Mouse (Mus musculus): ENCODE measurements around the gene Vstm5. TPM values are rescaled to one million over a fixed set of nuclear protein-coding genes. Genes with fewer than 3 reads are reported as not detected.
"Not testable (repeated sequence)": the region's sequence is repeated elsewhere in the genome, so short reads cannot be mapped to it uniquely, and the experiment has no call there.

Gene Vstm5
- polyA plus RNA-seq (2015; fragmentation: Nextera tagmentation; extraction: Ambion mirVana): 6.7 and 7.6 TPM in 2 replicates

DNA sequence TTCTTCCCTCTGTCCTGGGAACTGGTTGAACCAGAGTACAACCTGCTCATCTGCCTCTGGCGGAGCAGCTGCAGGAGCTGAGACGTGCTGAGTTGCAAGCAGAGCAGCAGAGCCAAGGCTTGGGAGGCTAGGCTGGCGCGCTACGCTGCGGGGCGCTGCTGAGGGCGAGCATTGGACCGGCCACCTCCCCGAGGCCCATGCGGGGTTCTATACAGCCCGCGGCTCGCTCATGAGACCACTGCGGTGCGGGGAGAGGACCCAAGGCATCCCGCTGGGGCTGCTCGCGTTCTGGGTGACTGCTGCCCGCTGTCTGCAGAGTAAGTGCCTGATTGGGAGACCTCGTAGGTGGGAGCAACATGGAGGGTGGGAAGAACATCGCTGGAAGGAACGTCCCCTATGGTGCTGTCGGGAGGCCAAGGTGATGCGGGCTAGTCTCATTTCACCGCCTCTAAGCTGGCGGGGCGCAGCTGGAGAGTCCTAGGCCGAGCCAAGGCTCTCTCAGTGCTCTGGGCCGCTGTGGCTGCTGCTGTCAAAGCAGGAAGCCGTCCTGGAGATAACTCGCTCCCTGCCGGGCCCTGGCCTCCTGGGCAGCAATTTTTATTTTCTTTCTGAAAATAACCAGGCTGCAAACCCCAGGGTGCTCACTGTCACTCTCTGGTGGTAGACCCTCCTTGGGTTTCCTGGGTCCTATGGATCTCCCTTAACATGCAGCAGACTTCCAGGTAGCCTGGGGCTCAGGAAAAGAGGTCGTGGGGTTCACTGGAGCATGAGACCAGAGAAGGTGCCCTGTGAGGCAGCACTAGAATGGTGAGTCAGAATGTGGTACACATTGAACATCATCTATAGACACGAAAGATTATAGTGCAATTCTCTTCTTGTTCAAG lies at the start of gene Vstm5:
TSS of gene Vstm5 (plus strand) at position 4 of the 884 bp plus-strand sequence.
- peak; percentile 64 for ATAC-seq (ENCODE audit: insufficient number of reproducible peaks, low FRiP score, low TSS enrichment, low read depth)
- H3K27ac ChIP-seq (replicated peaks): peak within 1 kb of the TSS; percentile 73
- H3K4me2 ChIP-seq (replicated peaks): peak within 1 kb of the TSS; percentile 90
- peak within 1 kb of the TSS; percentile 51 for H3K4me3 ChIP-seq (replicated peaks)
- H3K27me3 ChIP-seq: no peaks in the 10 kb centered on the region
- peaks cover 23% of the 10 kb centered on the region for H3K4me1 ChIP-seq
- 4% methylated on average over 35 of the region's 35 CpGs for WGBS
- no peaks in the 10 kb centered on the region for H3K9me3 ChIP-seq (replicated peaks)
- peak within 1 kb of the TSS; percentile 57 for H3K9ac ChIP-seq
- H3K36me3 ChIP-seq: no peaks in the 10 kb centered on the region

DNA sequence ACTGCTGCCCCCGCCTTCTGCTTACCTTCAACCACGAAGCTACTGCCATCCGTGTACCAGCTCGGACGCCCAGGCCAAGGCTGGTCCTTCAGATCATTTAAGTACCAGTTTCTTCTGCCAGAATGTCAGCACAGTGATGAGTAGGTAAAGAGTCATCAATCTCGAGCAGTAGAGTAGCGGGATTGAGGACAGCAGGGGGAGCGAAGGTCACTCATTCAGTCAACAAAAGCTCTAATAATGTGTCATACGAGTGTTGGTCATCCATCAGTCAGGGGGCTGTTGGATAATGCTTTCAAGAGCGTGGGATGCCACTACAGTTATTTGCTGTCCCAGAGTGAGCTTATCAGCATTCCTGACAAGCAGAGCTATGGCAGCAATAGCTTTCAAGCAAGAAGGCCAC lies 44.0 kb upstream of the Vstm5 start:
- H3K4me3 ChIP-seq (replicated peaks); H3K36me3 ChIP-seq; H3K9me3 ChIP-seq (replicated peaks); H3K27me3 ChIP-seq; H3K4me1 ChIP-seq; H3K27ac ChIP-seq (replicated peaks); ATAC-seq (ENCODE audit: insufficient number of reproducible peaks, low FRiP score, low TSS enrichment, low read depth); H3K4me2 ChIP-seq (replicated peaks); H3K9ac ChIP-seq: not testable (repeated sequence)
- 85% methylated on average over 10 of the region's 10 CpGs for WGBS

- Histone ChIP-seq H3K9me3 (replicated peaks) (no peaks in the 10 kb centered on the region), H3K27ac (replicated peaks) (no peak overlapping the region), H3K9ac (no peak overlapping the region), H3K36me3 (no peaks in the 10 kb centered on the region), H3K27me3 (no peaks in the 10 kb centered on the region), H3K4me2 (replicated peaks) (no peak overlapping the region), H3K4me1 (no peaks in the 10 kb centered on the region), H3K4me3 (replicated peaks) (no peak overlapping the region)
- 86% methylated on average over 4 of the region's 4 CpGs for WGBS
- ATAC-seq (ENCODE audit: insufficient number of reproducible peaks, low FRiP score, low TSS enrichment, low read depth): no peak
Measured at GRCm38 (mm10) chr9:15206631-15207030, 32.2 kb upstream of the Vstm5 start.

DNA sequence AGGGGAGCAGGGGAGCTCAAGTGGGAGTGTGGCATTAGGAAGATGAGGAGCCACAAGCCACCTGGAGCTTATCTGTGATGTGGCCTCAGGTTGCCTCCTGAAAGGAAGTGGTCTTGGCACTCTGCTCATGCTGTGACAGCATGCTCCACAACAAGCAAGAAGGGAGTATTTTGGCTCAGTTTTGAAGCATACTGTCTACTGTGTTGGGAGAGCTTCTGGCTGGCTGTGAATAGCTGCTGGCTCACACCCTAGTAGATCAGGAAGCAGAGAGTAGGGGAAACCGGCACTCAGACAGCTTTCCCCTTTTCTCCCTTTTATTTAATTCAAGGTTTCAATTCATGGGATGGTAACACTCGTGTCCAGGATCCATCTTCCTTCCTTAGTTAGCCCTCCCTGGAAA lies 29.5 kb upstream of the Vstm5 start:
- H3K9me3 ChIP-seq (replicated peaks): no peaks in the 10 kb centered on the region
- H3K4me1 ChIP-seq: no peaks in the 10 kb centered on the region
- WGBS: 60% methylated on average over 2 of the region's 2 CpGs
- ATAC-seq (ENCODE audit: insufficient number of reproducible peaks, low FRiP score, low TSS enrichment, low read depth): no peak
- H3K27ac ChIP-seq (replicated peaks): no peak overlapping the region
- no peak overlapping the region for H3K9ac ChIP-seq
- no peak overlapping the region for H3K4me2 ChIP-seq (replicated peaks)
- no peak overlapping the region for H3K4me3 ChIP-seq (replicated peaks)
- H3K27me3 ChIP-seq: no peaks in the 10 kb centered on the region
- H3K36me3 ChIP-seq: no peaks in the 10 kb centered on the region

DNA sequence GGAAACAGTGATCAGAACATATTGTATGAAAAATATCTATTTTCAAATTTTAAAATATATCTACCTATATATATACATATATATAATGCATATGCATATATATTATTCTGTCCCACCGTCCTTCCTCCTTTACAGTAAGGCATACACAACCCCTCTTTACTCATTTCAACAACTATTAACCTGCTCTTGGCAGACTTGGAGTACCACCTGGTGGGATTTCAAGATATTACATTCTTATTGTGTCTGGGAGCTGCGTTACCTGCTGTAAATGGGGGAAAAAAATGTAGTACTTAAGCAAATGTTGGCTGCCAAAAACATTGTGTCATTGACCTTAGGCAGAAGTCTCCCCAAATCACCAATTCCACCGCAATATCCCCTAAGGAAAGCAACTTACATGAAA lies 27.0 kb upstream of the Vstm5 start:
- 72% methylated on average over 3 of the region's 3 CpGs for WGBS
- no peaks in the 10 kb centered on the region for H3K36me3 ChIP-seq
- H3K9me3 ChIP-seq (replicated peaks): no peaks in the 10 kb centered on the region
- H3K4me3 ChIP-seq (replicated peaks): no peak overlapping the region
- H3K4me2 ChIP-seq (replicated peaks): no peak overlapping the region
- no peak overlapping the region for H3K9ac ChIP-seq
- H3K27me3 ChIP-seq: no peaks in the 10 kb centered on the region
- no peak for ATAC-seq (ENCODE audit: insufficient number of reproducible peaks, low FRiP score, low TSS enrichment, low read depth)
- H3K27ac ChIP-seq (replicated peaks): no peak overlapping the region
- H3K4me1 ChIP-seq: no peaks in the 10 kb centered on the region

DNA sequence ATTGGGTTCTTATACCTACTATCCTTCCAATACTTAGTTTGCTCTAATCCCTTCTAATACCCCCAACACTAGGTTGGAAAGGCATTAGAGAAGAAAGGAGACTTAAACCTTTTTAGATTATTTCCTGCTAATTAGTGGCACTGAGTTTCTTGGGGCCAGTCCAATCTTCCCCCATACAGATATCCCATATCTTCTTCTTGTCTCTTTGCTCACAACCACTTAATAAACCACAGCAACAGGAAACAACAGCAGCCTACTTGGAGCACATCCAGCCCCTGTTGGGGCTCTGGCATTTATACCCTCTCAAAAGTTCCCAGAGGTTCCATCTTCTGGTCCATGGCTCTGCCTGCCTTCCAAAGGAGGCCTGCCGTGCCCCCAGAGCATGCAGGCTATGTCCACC lies 25.1 kb upstream of the Vstm5 start:
- no peak overlapping the region for H3K9ac ChIP-seq
- H3K9me3 ChIP-seq (replicated peaks): no peaks in the 10 kb centered on the region
- no peak overlapping the region for H3K4me3 ChIP-seq (replicated peaks)
- no peaks in the 10 kb centered on the region for H3K27me3 ChIP-seq
- H3K4me1 ChIP-seq: no peaks in the 10 kb centered on the region
- 59% methylated on average over 1 of the region's 1 CpGs for WGBS
- no peak overlapping the region for H3K4me2 ChIP-seq (replicated peaks)
- no peak for ATAC-seq (ENCODE audit: insufficient number of reproducible peaks, low FRiP score, low TSS enrichment, low read depth)
- H3K36me3 ChIP-seq: no peaks in the 10 kb centered on the region
- no peak overlapping the region for H3K27ac ChIP-seq (replicated peaks)

DNA sequence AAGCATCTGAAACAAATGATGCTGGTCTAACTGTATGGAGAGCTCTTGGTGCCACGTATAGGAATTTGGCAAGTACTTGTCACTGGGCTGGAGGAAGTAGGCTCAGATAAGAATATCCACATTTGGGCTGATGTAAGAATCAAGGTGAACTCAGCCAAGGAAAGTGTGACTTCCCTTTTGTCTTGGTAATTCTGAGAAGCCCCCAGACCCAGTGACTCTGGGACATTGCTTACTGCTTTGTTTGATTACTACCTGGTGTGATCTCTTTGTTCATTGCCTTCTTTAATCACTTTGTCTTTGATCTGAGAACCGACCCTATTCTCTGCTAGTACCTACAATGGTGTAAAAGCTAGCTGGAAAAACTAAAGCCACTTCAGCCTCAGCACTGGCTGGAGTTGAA lies 13.9 kb upstream of the Vstm5 start:
- H3K27me3 ChIP-seq: no peaks in the 10 kb centered on the region
- no peak overlapping the region for H3K9ac ChIP-seq
- no peak for ATAC-seq (ENCODE audit: insufficient number of reproducible peaks, low FRiP score, low TSS enrichment, low read depth)
- no peaks in the 10 kb centered on the region for H3K9me3 ChIP-seq (replicated peaks)
- WGBS: 50% methylated on average over 2 of the region's 2 CpGs
- no peaks in the 10 kb centered on the region for H3K36me3 ChIP-seq
- no peak overlapping the region for H3K27ac ChIP-seq (replicated peaks)
- no peak overlapping the region for H3K4me3 ChIP-seq (replicated peaks)
- H3K4me1 ChIP-seq: no peaks in the 10 kb centered on the region
- no peak overlapping the region for H3K4me2 ChIP-seq (replicated peaks)

GRCm38 (mm10) chr9:15232445-15232844 lies 6.4 kb upstream of the Vstm5 start:
- 85% methylated on average over 3 of the region's 3 CpGs for WGBS
- H3K27ac ChIP-seq (replicated peaks): no peak overlapping the region
- ATAC-seq (ENCODE audit: insufficient number of reproducible peaks, low FRiP score, low TSS enrichment, low read depth): no peak
- H3K4me2 ChIP-seq (replicated peaks): no peak overlapping the region
- H3K27me3 ChIP-seq: no peaks in the 10 kb centered on the region
- H3K36me3 ChIP-seq: no peaks in the 10 kb centered on the region
- no peak overlapping the region for H3K9ac ChIP-seq
- H3K4me3 ChIP-seq (replicated peaks): no peak overlapping the region
- H3K9me3 ChIP-seq (replicated peaks): no peaks in the 10 kb centered on the region
- no peaks in the 10 kb centered on the region for H3K4me1 ChIP-seq

- H3K27ac ChIP-seq (replicated peaks): no peak overlapping the region
- H3K4me1 ChIP-seq: peaks cover 10% of the 10 kb centered on the region
- H3K9ac ChIP-seq: no peak overlapping the region
- H3K4me2 ChIP-seq (replicated peaks): no peak overlapping the region
- no peaks in the 10 kb centered on the region for H3K9me3 ChIP-seq (replicated peaks)
- H3K36me3 ChIP-seq: no peaks in the 10 kb centered on the region
- H3K27me3 ChIP-seq: no peaks in the 10 kb centered on the region
- WGBS: 82% methylated on average over 1 of the region's 1 CpGs
- no peak overlapping the region for H3K4me3 ChIP-seq (replicated peaks)
- no peak for ATAC-seq (ENCODE audit: insufficient number of reproducible peaks, low FRiP score, low TSS enrichment, low read depth)
Measured at GRCm38 (mm10) chr9:15233604-15234003, 5.2 kb upstream of the Vstm5 start.

GRCm38 (mm10) chr9:15235986-15236385 lies 2.9 kb upstream of the Vstm5 start:
- Histone ChIP-seq H3K4me2 (replicated peaks) (no peak overlapping the region), H3K36me3 (no peaks in the 10 kb centered on the region), H3K27ac (replicated peaks) (no peak overlapping the region), H3K4me1 (peaks cover 23% of the 10 kb centered on the region), H3K9me3 (replicated peaks) (no peaks in the 10 kb centered on the region), H3K4me3 (replicated peaks) (no peak overlapping the region), H3K9ac (no peak overlapping the region), H3K27me3 (no peaks in the 10 kb centered on the region)
- no peak for ATAC-seq (ENCODE audit: insufficient number of reproducible peaks, low FRiP score, low TSS enrichment, low read depth)
- 71% methylated on average over 3 of the region's 3 CpGs for WGBS

DNA sequence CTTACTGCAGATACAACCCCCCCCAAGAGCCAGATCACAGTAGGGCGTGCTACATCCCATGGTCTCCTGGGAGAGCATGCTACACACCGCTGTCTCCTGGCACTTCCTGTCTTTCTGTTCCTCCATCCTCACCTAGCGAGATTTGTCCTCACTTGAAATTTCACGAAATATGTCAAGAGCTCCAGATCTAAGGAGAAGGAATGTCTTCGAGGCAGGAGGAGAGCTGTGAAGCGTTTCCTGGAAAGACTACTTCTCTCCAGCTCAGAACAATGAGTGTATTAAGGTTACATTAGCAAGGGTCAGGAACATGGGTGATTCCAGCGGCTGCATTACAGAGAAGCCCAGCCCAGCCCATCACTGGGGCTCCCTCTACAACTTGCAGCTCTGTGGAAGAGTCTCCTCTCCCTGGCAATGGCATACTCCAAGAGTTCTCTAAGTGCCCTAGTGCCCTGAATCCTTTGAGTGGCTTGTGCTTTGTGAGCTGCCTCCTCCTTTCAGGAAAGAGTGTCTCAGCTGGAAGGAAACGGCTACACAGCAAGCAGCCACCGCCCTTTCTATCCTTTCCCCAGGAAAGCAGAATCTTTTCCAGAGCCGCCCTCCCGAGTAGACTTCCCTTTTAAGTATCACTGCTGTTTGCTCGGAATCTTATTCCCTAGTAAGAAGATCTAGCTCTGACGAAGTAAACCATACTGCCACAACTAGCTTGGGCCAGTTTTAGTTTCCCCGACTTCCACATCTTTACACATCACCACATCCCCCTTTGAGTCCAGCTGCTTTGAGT lies 1.1 kb upstream of the Vstm5 start:
- no peak overlapping the region for H3K4me2 ChIP-seq (replicated peaks)
- WGBS: 36% methylated on average over 14 of the region's 14 CpGs
- H3K4me1 ChIP-seq: peaks cover 23% of the 10 kb centered on the region
- no peaks in the 10 kb centered on the region for H3K9me3 ChIP-seq (replicated peaks)
- no peak overlapping the region for H3K4me3 ChIP-seq (replicated peaks)
- ATAC-seq (ENCODE audit: insufficient number of reproducible peaks, low FRiP score, low TSS enrichment, low read depth): no peak
- H3K9ac ChIP-seq: no peak overlapping the region
- H3K27ac ChIP-seq (replicated peaks): no peak overlapping the region
- H3K36me3 ChIP-seq: no peaks in the 10 kb centered on the region
- H3K27me3 ChIP-seq: no peaks in the 10 kb centered on the region
